Comparison of ENCODE assay signal across 9 mouse cellular contexts in the genomic region with DNA sequence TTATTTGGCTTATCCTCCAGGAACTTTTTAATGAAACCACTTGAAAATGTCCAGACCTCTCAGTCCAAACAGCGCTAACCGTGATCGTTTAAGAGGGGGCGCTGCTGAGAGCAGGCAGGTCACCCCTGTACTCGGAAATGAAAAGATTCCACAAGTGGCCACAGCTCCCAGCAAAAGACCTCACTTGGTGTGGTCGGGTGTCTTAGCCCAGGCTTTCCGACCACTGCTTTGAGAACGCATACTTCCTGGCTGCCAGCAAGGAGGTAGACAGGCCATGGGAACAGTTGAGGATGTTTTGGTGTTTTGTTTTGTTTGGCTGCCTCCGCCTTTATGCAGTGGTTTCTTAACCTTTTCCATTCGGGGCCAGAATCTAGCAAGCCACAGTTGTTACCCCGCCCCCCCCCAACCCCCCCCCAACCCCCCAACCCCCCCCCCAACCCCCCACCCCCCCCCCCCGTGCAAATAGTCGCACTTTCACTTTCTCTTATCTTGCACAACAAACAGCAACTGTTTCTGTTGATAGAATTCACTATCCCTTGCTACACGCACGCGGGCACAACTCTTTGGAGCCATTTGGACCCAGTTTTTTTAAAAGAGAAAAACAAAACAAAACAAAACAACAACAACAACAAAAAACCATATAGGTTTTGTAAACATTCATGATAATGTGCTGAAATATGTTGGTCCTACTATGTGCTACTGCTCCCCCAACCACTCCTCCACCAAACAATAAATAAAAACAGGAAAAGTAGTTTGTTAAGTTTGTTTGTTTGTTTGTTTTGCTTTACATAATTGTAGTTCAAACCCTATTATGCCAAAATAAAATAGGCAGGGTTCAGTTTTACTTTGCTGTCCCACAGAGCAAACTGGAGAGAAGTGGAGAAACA. TPM values are rescaled to one million over a fixed set of nuclear protein-coding genes. Genes with fewer than 3 reads are reported as not detected.
DNase-seq lines count a peak whose midpoint lies in the region; ATAC-seq lines count a peak whose summit lies in the region.
"Had no signal": no experiment of that assay in that cellular context is flagged by ENCODE, and none has a peak within 500 bp of the region (broad histone marks: within the 10 kb centered on the region; RNA-seq: fewer than 3 reads in every experiment).

No protein-coding gene starts in this region.

- no peaks in the 10 kb centered on the region for H3K9me3 ChIP-seq in embryonic facial prominence, embryonic 13.5 days
- H3K9me3 ChIP-seq: neural tube, embryonic 12.5 days had no signal

- 31% methylated on average over 16 of the region's 16 CpGs for WGBS in embryonic facial prominence, embryonic 13.5 days

- no peak overlapping the region for H3K27ac ChIP-seq in embryonic facial prominence, embryonic 13.5 days
- H3K27ac ChIP-seq: neural tube, embryonic 12.5 days had no signal

- peak; percentile 11 for DNase-seq in ovary, adult 18-20 months (ENCODE audit: low spot score)
- no peak for DNase-seq in ovary, postnatal 14 days (ENCODE audit: low spot score)
- DNase-seq in heart, postnatal 36 days = peak; percentile 54 to 57
- DNase-seq in lung, adult 18-20 months = peak; percentile 70 to 76
- DNase-seq in spleen, postnatal 36 days (ENCODE audit: low spot score in 2 of 2) = peak; percentile 46 to 61
- DNase-seq in layer of hippocampus, adult 8-10 months (ENCODE audit: low spot score in 2 of 2) = no peak
- DNase-seq in layer of hippocampus, postnatal 14 days (ENCODE audit: low spot score in 2 of 2) = no peak

- no peak overlapping the region for H3K9ac ChIP-seq in embryonic facial prominence, embryonic 13.5 days
- H3K9ac ChIP-seq: neural tube, embryonic 12.5 days had no signal

- H3K36me3 ChIP-seq in embryonic facial prominence, embryonic 13.5 days = 0 out of 2 replicates have a peak, but pooled peaks cover 2% of the 10 kb centered on the region

- 0 out of 2 replicates have a peak, but pooled peaks have one; percentile 43 for ATAC-seq in embryonic facial prominence, embryonic 13.5 days (ENCODE audit: insufficient number of reproducible peaks, insufficient read depth, low FRiP score, low TSS enrichment, low read depth)

- intact Hi-C loops in heart, postnatal 36 days (cut with DNase I) = no loop called here

- H3K27me3 ChIP-seq in embryonic facial prominence, embryonic 13.5 days = no peaks in the 10 kb centered on the region
- H3K27me3 ChIP-seq: neural tube, embryonic 12.5 days had no signal

- H3K4me3 ChIP-seq in embryonic facial prominence, embryonic 13.5 days = no peak overlapping the region
- H3K4me3 ChIP-seq: neural tube, embryonic 12.5 days had no signal

- peak overlapping the region; percentile 39; the same call in 1 of the 2 replicates for H3K4me2 ChIP-seq in embryonic facial prominence, embryonic 13.5 days
- H3K4me2 ChIP-seq: neural tube, embryonic 12.5 days had no signal

- no peaks in the 10 kb centered on the region for H3K4me1 ChIP-seq in embryonic facial prominence, embryonic 13.5 days
- H3K4me1 ChIP-seq: neural tube, embryonic 12.5 days had no signal

RNA-seq across cellular contexts. Expression of gene Zbtb14, which starts 13.5 kb away (rescaled TPM):
- polyA plus RNA-seq in embryonic facial prominence, embryonic 13.5 days (2015; fragmentation: Nextera tagmentation; extraction: Ambion mirVana) = 24.4 and 29.3 TPM in 2 replicates
- 10 to 100 TPM; 11.8 to 11.9 TPM for total RNA-seq in heart, postnatal 36 days (2021)
- total RNA-seq in layer of hippocampus, adult 8-10 months (2022) = 10 to 100 TPM; 20.9 to 24.4 (median 22.4) TPM
- 10 to 100 TPM; 20.9 to 21.6 TPM for total RNA-seq in layer of hippocampus, postnatal 14 days (2021)

RNA-seq across cellular contexts. Expression of gene Akain1, which starts 42.7 kb away (rescaled TPM):
- polyA plus RNA-seq in embryonic facial prominence, embryonic 13.5 days (2015; fragmentation: Nextera tagmentation; extraction: Ambion mirVana) = not detected in 2 replicates
- total RNA-seq in heart, postnatal 36 days (2021) = not detected
- total RNA-seq in layer of hippocampus, adult 8-10 months (2022) = 10 to 100 TPM; 14.6 to 17.5 (median 16.6) TPM
- total RNA-seq in layer of hippocampus, postnatal 14 days (2021) = 1 to 10 TPM; 8.9 to 9.1 TPM

Comparison
In these comparisons a context has a peak if more than half of its experiments do, and no peak if none do; other contexts are left out.
1. DNase-seq: peak in ovary, adult 18-20 months (single experiment), heart, postnatal 36 days (2 of 2), lung, adult 18-20 months (2 of 2) and spleen, postnatal 36 days (2 of 2); none in ovary, postnatal 14 days (single experiment), layer of hippocampus, adult 8-10 months (0 of 2) and layer of hippocampus, postnatal 14 days (0 of 2).
2. RNA of gene Akain1, which starts 42.7 kb away (total RNA-seq): 14.6 to 17.5 TPM in layer of hippocampus, adult 8-10 months and 8.9 to 9.1 TPM in layer of hippocampus, postnatal 14 days; not detected in heart, postnatal 36 days; every median in the first group is over 4 times any median in the second.